Mouse (Mus musculus) hindbrain, embryonic 15.5 days (tissue): ENCODE measurements around the gene Npcd. TPM values are rescaled to one million over a fixed set of nuclear protein-coding genes. Genes with fewer than 3 reads are reported as not detected.
"Not testable (repeated sequence)": the region's sequence is repeated elsewhere in the genome, so short reads cannot be mapped to it uniquely, and the experiment has no call there.

ENCODE experiments used
- ATAC-seq: fragments of 200-750 bp; cut with Nextera tagmentation; 2 replicates; pipeline ENCODE4 v1.8.0; 2017; ENCODE audit warnings: low read depth, moderate number of reproducible peaks, moderate TSS enrichment; ENCODE audit not compliant: low FRiP score
- H3K27ac ChIP-seq: fragments of 300-500 bp; sonication (generic); replicated peaks from 2 replicates; pipeline ENCODE4 v1.5.1; 2015; ENCODE audit warnings: mild to moderate bottlenecking, inconsistent platforms
- H3K27me3 ChIP-seq: fragments of 300-500 bp; sonication (generic); 2 replicates; pipeline ENCODE4 v1.6.1; 2015; ENCODE audit warnings: control low read depth, inconsistent platforms
- H3K36me3 ChIP-seq: fragments of 300-500 bp; sonication (generic); 2 replicates; pipeline ENCODE4 v1.6.1; 2015; ENCODE audit warnings: control low read depth, inconsistent platforms
- H3K4me1 ChIP-seq: fragments of 300-500 bp; sonication (generic); replicated peaks from 2 replicates; pipeline ENCODE4 v1.6.1; 2015; ENCODE audit warnings: control low read depth, inconsistent platforms
- H3K4me2 ChIP-seq: fragments of 300-500 bp; sonication (generic); 2 replicates; pipeline ENCODE4 v1.6.1; 2015; ENCODE audit warnings: moderate library complexity, mild to moderate bottlenecking, inconsistent platforms
- H3K4me3 ChIP-seq: fragments of 300-500 bp; sonication (generic); 2 replicates; pipeline ENCODE4 v1.5.1; 2015; ENCODE audit warnings: mild to moderate bottlenecking, inconsistent platforms
- H3K9ac ChIP-seq: fragments of 300-500 bp; sonication (generic); 2 replicates; pipeline ENCODE4 v1.6.1; 2015; ENCODE audit warnings: inconsistent platforms
- H3K9me3 ChIP-seq: fragments of 300-500 bp; sonication (generic); 2 replicates; pipeline ENCODE4 v1.6.1; 2016; ENCODE audit warnings: control low read depth, inconsistent platforms
- WGBS: fragments of 180-500 bp; shearing (Covaris S2); methylation state at CpG from one replicate; pipeline ENCODE4 v1.1.7; 2015; 5-methylcytosine and 5-hydroxymethylcytosine counted together
- polyA plus RNA-seq: library from polyadenylated mRNA; unstranded; fragments of >200 nt; fragmentation: Nextera tagmentation; extraction: Ambion mirVana; gene quantifications from 2 replicates; pipeline ENCODE4 v1.2.1, GENCODE M21; 2015

Gene Npcd
- polyA plus RNA-seq, 1 experiment from 2014 or later, result 0.44 TPM

GRCm38 (mm10) chr15:79828366-79829035, 5.5 kb downstream of the Npcd start:
- no peak overlapping the region for H3K27ac ChIP-seq
- H3K4me3 ChIP-seq, result no peak overlapping the region
- 53% methylated on average over 46 of the region's 46 CpGs for WGBS
- peaks cover 87% of the 10 kb centered on the region for H3K4me1 ChIP-seq
- H3K9ac ChIP-seq, result peak overlapping the region; percentile 25
- H3K27me3 ChIP-seq, result no peaks in the 10 kb centered on the region
- H3K9me3 ChIP-seq, result no peaks in the 10 kb centered on the region
- H3K36me3 ChIP-seq, result peaks cover 7% of the 10 kb centered on the region; the same call in 1 of the 2 replicates
- no peak for ATAC-seq
- peak overlapping the region; percentile 39 for H3K4me2 ChIP-seq

- no peak for ATAC-seq
- H3K36me3 ChIP-seq, result peaks cover 7% of the 10 kb centered on the region; the same call in 1 of the 2 replicates
- 0 out of 2 replicates have a peak overlapping the region, but pooled peaks have one; percentile 0 for H3K9ac ChIP-seq
- H3K4me2 ChIP-seq, result peak overlapping the region; percentile 39; the same call in 1 of the 2 replicates
- no peak overlapping the region for H3K4me3 ChIP-seq
- peaks cover 85% of the 10 kb centered on the region for H3K4me1 ChIP-seq
- H3K27ac ChIP-seq, result no peak overlapping the region
- no peaks in the 10 kb centered on the region for H3K9me3 ChIP-seq
- no peaks in the 10 kb centered on the region for H3K27me3 ChIP-seq
- 73% methylated on average over 11 of the region's 11 CpGs for WGBS
Measured at GRCm38 (mm10) chr15:79827778-79828210, 6.2 kb downstream of the Npcd start.

- no peak overlapping the region for H3K9ac ChIP-seq
- H3K36me3 ChIP-seq, result peaks cover 7% of the 10 kb centered on the region; the same call in 1 of the 2 replicates
- H3K9me3 ChIP-seq, result no peaks in the 10 kb centered on the region
- no peak overlapping the region for H3K4me3 ChIP-seq
- no peak overlapping the region for H3K27ac ChIP-seq
- no peaks in the 10 kb centered on the region for H3K27me3 ChIP-seq
- WGBS, result 88% methylated on average over 14 of the region's 14 CpGs
- no peak overlapping the region for H3K4me2 ChIP-seq
- ATAC-seq, result 0 out of 2 replicates have a peak, but pooled peaks have one; percentile 5
- H3K4me1 ChIP-seq, result peaks cover 85% of the 10 kb centered on the region
Measured at GRCm38 (mm10) chr15:79827061-79827777, 6.8 kb downstream of the Npcd start.

GRCm38 (mm10) chr15:79826221-79826935, 7.7 kb downstream of the Npcd start:
- Histone ChIP-seq H3K9ac (no peak overlapping the region), H3K9me3 (no peaks in the 10 kb centered on the region), H3K4me1 (peaks cover 77% of the 10 kb centered on the region), H3K4me2 (no peak overlapping the region), H3K36me3 (peaks cover 2% of the 10 kb centered on the region; the same call in 1 of the 2 replicates), H3K27ac (no peak overlapping the region), H3K4me3 (no peak overlapping the region), H3K27me3 (no peaks in the 10 kb centered on the region)
- WGBS, result 91% methylated on average over 9 of the region's 9 CpGs
- no peak for ATAC-seq

GRCm38 (mm10) chr15:79825146-79825825, 8.8 kb downstream of the Npcd start:
- Histone ChIP-seq H3K27me3 (no peaks in the 10 kb centered on the region), H3K4me2 (no peak overlapping the region)
- WGBS, result 52% methylated on average over 14 of the region's 14 CpGs

GRCm38 (mm10) chr15:79823588-79824280, 10.3 kb downstream of the Npcd start:
- Histone ChIP-seq H3K4me1 (peaks cover 54% of the 10 kb centered on the region), H3K36me3 (peaks cover 2% of the 10 kb centered on the region; the same call in 1 of the 2 replicates), H3K9ac (no peak overlapping the region), H3K4me3 (no peak overlapping the region), H3K27me3 (no peaks in the 10 kb centered on the region), H3K9me3 (no peaks in the 10 kb centered on the region), H3K4me2 (no peak overlapping the region), H3K27ac (no peak overlapping the region)
- no peak for ATAC-seq
- WGBS, result 78% methylated on average over 19 of the region's 19 CpGs

More at GRCm38 (mm10) chr15:79825146-79825825, 8.8 kb downstream of the Npcd start:
- Histone ChIP-seq H3K36me3 (peaks cover 2% of the 10 kb centered on the region; the same call in 1 of the 2 replicates), H3K9me3 (no peaks in the 10 kb centered on the region), H3K27ac (peak overlapping the region; percentile 51; the same call in 1 of the 2 replicates), H3K4me3 (no peak overlapping the region), H3K4me1 (peaks cover 68% of the 10 kb centered on the region), H3K9ac (no peak overlapping the region)
- ATAC-seq, result no peak

GRCm38 (mm10) chr15:79822265-79823199, 11.5 kb downstream of the Npcd start:
- H3K4me2 ChIP-seq, result no peak overlapping the region
- H3K36me3 ChIP-seq, result no peaks in the 10 kb centered on the region; the same call in 1 of the 2 replicates
- H3K4me3 ChIP-seq, result no peak overlapping the region
- 68% methylated on average over 13 of the region's 13 CpGs for WGBS
- H3K27ac ChIP-seq, result no peak overlapping the region
- H3K4me1 ChIP-seq, result peaks cover 42% of the 10 kb centered on the region
- ATAC-seq, result 0 out of 2 replicates have a peak, but pooled peaks have one; percentile 20
- no peaks in the 10 kb centered on the region for H3K9me3 ChIP-seq
- no peaks in the 10 kb centered on the region for H3K27me3 ChIP-seq
- H3K9ac ChIP-seq, result no peak overlapping the region

- Histone ChIP-seq H3K9ac (no peak overlapping the region), H3K36me3 (no peaks in the 10 kb centered on the region; the same call in 1 of the 2 replicates), H3K27ac (no peak overlapping the region), H3K4me2 (no peak overlapping the region), H3K4me1 (peaks cover 8% of the 10 kb centered on the region), H3K27me3 (no peaks in the 10 kb centered on the region), H3K4me3 (no peak overlapping the region), H3K9me3 (no peaks in the 10 kb centered on the region)
- ATAC-seq, result no peak
- 90% methylated on average over 4 of the region's 4 CpGs for WGBS
Measured at GRCm38 (mm10) chr15:79818325-79818724, 15.7 kb downstream of the Npcd start.

GRCm38 (mm10) chr15:79813666-79814258, 20.3 kb downstream of the Npcd start:
- no peak for ATAC-seq
- H3K9me3 ChIP-seq, result no peaks in the 10 kb centered on the region

GRCm38 (mm10) chr15:79812840-79813239, 21.2 kb downstream of the Npcd start:
- not testable (repeated sequence) for H3K4me1 ChIP-seq, H3K9ac ChIP-seq, H3K4me3 ChIP-seq, H3K27me3 ChIP-seq, ATAC-seq, H3K9me3 ChIP-seq, H3K27ac ChIP-seq, H3K36me3 ChIP-seq, H3K4me2 ChIP-seq
- 75% methylated on average over 2 of the region's 2 CpGs for WGBS

More at GRCm38 (mm10) chr15:79813666-79814258, 20.3 kb downstream of the Npcd start:
- 39% methylated on average over 8 of the region's 8 CpGs for WGBS
- Histone ChIP-seq H3K27ac (no peak overlapping the region), H3K4me3 (no peak overlapping the region), H3K9ac (no peak overlapping the region), H3K36me3 (no peaks in the 10 kb centered on the region), H3K27me3 (no peaks in the 10 kb centered on the region), H3K4me1 (no peaks in the 10 kb centered on the region), H3K4me2 (no peak overlapping the region)
